Mouse (Mus musculus) hindbrain, embryonic 10.5 days (tissue): ENCODE measurements at regions not wholly inside any gene's neighbourhood (a gene's known extent, or its start where the extent isn't known, plus 50 kb on each side); places are given as distances from the start of the nearest gene placed in this dataset.
"Not testable (repeated sequence)": the region's sequence is repeated elsewhere in the genome, so short reads cannot be mapped to it uniquely, and the experiment has no call there.

Experiments
- DNase-seq: peaks from one replicate; pipeline ENCODE4 v3.0.0-alpha.2; 2017; ENCODE audit warnings: low spot score
- H3K27ac ChIP-seq: fragments of 300-500 bp; sonication (generic); 2 replicates; pipeline ENCODE4 v1.5.1; 2016; ENCODE audit warnings: mild to moderate bottlenecking, moderate library complexity
- H3K27me3 ChIP-seq: fragments of 300-500 bp; sonication (generic); 2 replicates; pipeline ENCODE4 v1.6.1; 2016; ENCODE audit warnings: mild to moderate bottlenecking; ENCODE audit not compliant: poor library complexity, insufficient read depth, severe bottlenecking
- H3K36me3 ChIP-seq: fragments of 300-500 bp; sonication (generic); 2 replicates; pipeline ENCODE4 v1.6.1; 2016; ENCODE audit warnings: mild to moderate bottlenecking, moderate library complexity
- H3K4me1 ChIP-seq: fragments of 300-500 bp; sonication (generic); replicated peaks from 2 replicates; pipeline ENCODE4 v1.6.1; 2016; ENCODE audit warnings: mild to moderate bottlenecking
- H3K4me3 ChIP-seq: fragments of 300-500 bp; sonication (generic); 2 replicates; pipeline ENCODE4 v1.5.1; 2016; ENCODE audit warnings: mild to moderate bottlenecking, moderate library complexity
- H3K9me3 ChIP-seq: fragments of 300-500 bp; sonication (generic); 2 replicates; pipeline ENCODE4 v1.6.1; 2016; ENCODE audit warnings: mild to moderate bottlenecking, moderate library complexity
- WGBS: fragments of 180-500 bp; shearing (Covaris S2); methylation state at CpG from one replicate; pipeline ENCODE4 v1.1.7; 2016; 5-methylcytosine and 5-hydroxymethylcytosine counted together

DNA sequence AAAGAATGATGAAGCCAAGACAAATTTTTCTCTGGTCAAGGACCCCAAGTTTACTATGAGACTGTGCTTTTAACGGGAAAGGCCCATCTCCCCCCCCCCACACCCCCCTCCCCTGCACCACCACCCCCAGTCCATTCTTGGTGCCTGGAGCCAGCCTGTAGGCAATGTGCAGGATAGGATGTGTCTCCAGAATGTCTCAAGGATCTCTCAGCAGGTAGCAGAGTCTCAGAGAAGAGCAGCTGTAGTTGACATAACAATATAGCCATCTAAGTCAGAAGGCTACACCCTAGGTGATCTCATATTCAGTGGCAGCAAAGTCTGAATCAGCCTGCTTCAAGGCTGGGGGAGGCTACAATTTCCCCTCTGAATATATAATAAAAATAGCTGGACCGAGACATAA lies 368.6 kb downstream of the Eepd1 start:
- not testable (repeated sequence) for DNase-seq, H3K4me1 ChIP-seq, H3K27me3 ChIP-seq, H3K4me3 ChIP-seq, H3K36me3 ChIP-seq, H3K27ac ChIP-seq, H3K9me3 ChIP-seq
- WGBS = 89% methylated on average over 2 of the region's 2 CpGs

DNA sequence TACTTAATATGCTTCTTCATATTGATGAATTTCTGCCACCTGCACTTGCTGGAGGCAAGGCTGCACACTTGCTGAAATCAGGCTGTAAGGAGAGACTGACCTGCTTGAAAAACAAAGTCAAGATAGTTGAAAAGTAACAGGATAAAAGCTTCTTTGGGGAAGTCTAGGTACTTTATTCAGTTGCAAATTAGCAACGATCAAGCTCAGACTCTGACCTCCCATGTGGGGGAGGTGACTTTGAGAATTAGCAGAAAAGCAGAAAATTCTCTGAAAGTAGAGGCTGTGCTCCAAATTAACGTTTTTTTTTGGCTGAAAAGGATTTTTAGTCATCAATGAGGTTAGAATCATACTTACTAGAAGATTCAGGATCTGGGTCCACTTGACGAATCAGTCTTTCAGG lies 369.3 kb downstream of the Eepd1 start:
- not testable (repeated sequence) for H3K9me3 ChIP-seq, H3K36me3 ChIP-seq, H3K4me3 ChIP-seq, H3K27ac ChIP-seq, H3K27me3 ChIP-seq, DNase-seq, H3K4me1 ChIP-seq
- 59% methylated on average over 3 of the region's 3 CpGs for WGBS

DNA sequence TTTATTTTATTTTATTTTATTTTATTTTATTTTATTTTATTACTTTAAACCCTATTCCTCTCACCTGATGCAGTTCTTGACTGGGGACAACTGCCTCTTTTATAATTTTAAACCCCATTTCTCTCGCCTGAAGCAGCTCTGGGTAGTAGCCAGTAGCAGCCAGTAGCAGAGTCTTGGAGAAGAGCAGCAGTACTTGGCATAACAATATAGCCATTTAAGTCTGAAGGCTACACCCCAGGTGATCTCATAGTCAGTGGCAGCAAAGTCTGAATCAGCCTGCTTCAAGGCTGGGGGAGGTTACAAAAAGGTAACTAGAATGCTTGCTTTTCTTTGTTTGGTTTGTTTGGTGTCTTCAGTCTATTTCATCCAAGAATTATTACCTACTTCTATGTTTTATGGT lies 373.2 kb downstream of the Eepd1 start:
- H3K4me1 ChIP-seq = no peaks in the 10 kb centered on the region
- no peak for DNase-seq
- H3K4me3 ChIP-seq = no peak overlapping the region
- H3K27me3 ChIP-seq = no peaks in the 10 kb centered on the region
- H3K9me3 ChIP-seq = no peaks in the 10 kb centered on the region
- WGBS = 50% methylated on average over 1 of the region's 1 CpGs
- H3K36me3 ChIP-seq = no peaks in the 10 kb centered on the region
- no peak overlapping the region for H3K27ac ChIP-seq

DNA sequence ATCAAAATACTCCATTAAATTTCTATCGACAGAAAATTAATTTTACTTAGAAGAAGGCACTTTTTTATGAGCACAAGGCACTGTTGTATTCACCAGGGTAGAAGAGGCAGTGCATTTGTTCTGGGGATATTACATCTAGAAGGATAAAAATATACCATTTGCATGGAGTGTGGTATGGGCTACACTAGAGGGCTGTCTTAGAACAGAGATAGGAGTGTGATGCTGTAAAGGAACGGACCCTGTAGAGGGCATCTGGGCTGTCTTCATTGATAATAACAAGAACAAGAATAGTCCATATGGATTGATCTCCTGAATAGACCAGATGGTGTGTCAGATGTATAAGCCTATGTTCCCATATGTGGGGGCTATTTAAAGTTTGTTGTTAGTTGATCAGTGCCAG lies 388.9 kb downstream of the Eepd1 start:
- Histone ChIP-seq H3K9me3 (no peaks in the 10 kb centered on the region), H3K27me3 (no peaks in the 10 kb centered on the region), H3K36me3 (no peaks in the 10 kb centered on the region), H3K4me3 (no peak overlapping the region), H3K27ac (no peak overlapping the region), H3K4me1 (no peaks in the 10 kb centered on the region)
- 77% methylated on average over 2 of the region's 2 CpGs for WGBS
- no peak for DNase-seq

DNA sequence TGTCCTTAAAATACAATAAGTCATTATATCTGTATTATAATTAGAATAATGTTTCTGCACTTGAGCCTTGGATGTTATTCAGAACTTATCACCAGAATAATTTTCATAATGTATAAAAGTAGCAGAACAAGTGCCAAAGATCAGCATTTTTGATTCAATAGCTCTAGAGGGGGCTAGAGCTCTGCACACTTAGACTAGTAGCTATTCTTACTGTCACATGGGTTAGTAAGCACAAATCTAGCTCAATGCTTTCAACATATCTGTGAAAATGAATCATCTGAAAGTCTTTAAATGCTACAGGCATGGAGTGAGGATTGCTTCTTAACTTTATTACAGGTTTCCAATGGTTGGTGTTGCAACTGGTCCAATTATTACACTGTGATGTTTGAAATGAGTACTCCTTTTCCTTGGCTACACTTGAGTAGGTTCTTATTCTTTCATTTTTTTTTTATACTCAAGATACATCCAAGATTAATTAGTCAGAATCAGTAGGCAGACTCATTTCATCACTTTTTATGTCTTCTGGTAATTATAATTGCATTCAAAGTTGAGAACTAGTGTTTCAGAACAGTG lies 415.1 kb downstream of the Eepd1 start:
- DNase-seq = no peak
- H3K27ac ChIP-seq = no peak overlapping the region
- no peaks in the 10 kb centered on the region for H3K4me1 ChIP-seq
- no peak overlapping the region for H3K4me3 ChIP-seq
- no peaks in the 10 kb centered on the region for H3K9me3 ChIP-seq
- H3K27me3 ChIP-seq = no peaks in the 10 kb centered on the region
- H3K36me3 ChIP-seq = no peaks in the 10 kb centered on the region
